Mouse (Mus musculus) kidney, embryonic 14.5 days (tissue): Measurements from ENCODE around the gene Fmnl2. TPM values are rescaled to one million over a fixed set of nuclear protein-coding genes. Genes with fewer than 3 reads are reported as not detected.
A peak's percentile ranks its signal among the peaks of the same experiment; 100 is the strongest.

Source experiments
- ATAC-seq: fragments of 200-750 bp; cut with Nextera tagmentation; 2 replicates; pipeline ENCODE4 v1.8.0; 2017; ENCODE audit warnings: moderate number of reproducible peaks, mild to moderate bottlenecking, moderate TSS enrichment, moderate library complexity; ENCODE audit not compliant: low FRiP score, low TSS enrichment
- H3K27ac ChIP-seq: fragments of 300-500 bp; sonication (generic); 2 replicates; pipeline ENCODE4 v1.5.1; 2014; ENCODE audit warnings: low read depth, mild to moderate bottlenecking, low read length, moderate library complexity, mixed read lengths
- H3K27me3 ChIP-seq: fragments of 300-500 bp; sonication (generic); 2 replicates; pipeline ENCODE4 v1.6.1; 2014; ENCODE audit warnings: mild to moderate bottlenecking, low read length; ENCODE audit not compliant: control insufficient read depth, insufficient read depth
- H3K36me3 ChIP-seq: fragments of 300-500 bp; sonication (generic); 2 replicates; pipeline ENCODE4 v1.6.1; 2014; ENCODE audit warnings: low read length, mixed read lengths; ENCODE audit not compliant: control insufficient read depth, insufficient read depth
- H3K4me1 ChIP-seq: fragments of 300-500 bp; sonication (generic); 2 replicates; pipeline ENCODE4 v1.6.1; 2014; ENCODE audit warnings: low read length, mixed read lengths; ENCODE audit not compliant: control insufficient read depth, insufficient read depth
- H3K4me2 ChIP-seq: fragments of 300-500 bp; sonication (generic); replicated peaks from 2 replicates; pipeline ENCODE4 v1.6.1; 2014; ENCODE audit warnings: low read depth, mild to moderate bottlenecking, low read length
- H3K4me3 ChIP-seq: fragments of 300-500 bp; sonication (generic); 2 replicates; pipeline ENCODE4 v1.5.1; 2014; ENCODE audit warnings: mild to moderate bottlenecking, low read length
- H3K9ac ChIP-seq: fragments of 300-500 bp; sonication (generic); 2 replicates; pipeline ENCODE4 v1.6.1; 2014; ENCODE audit warnings: low read depth, mild to moderate bottlenecking, low read length, moderate library complexity
- H3K9me3 ChIP-seq: fragments of 300-500 bp; sonication (generic); 2 replicates; pipeline ENCODE4 v1.6.1; 2016; ENCODE audit warnings: low read length; ENCODE audit not compliant: control insufficient read depth
- WGBS: fragments of 180-500 bp; shearing (Covaris S2); extraction: QIAGEN DNeasy Blood & Tissue Kit; methylation state at CpG from one replicate; pipeline ENCODE4 v1.1.7; 2014; 5-methylcytosine and 5-hydroxymethylcytosine counted together
- polyA plus RNA-seq: library from polyadenylated mRNA; unstranded; fragments of >200 nt; fragmentation: Nextera tagmentation; extraction: Ambion mirVana; gene quantifications from 2 replicates; pipeline ENCODE4 v1.2.1, GENCODE M21; 2014

Gene Fmnl2
- polyA plus RNA-seq, 1 experiment from 2014 or later: 13.5 TPM

- Histone ChIP-seq H3K4me1 (no peaks in the 10 kb centered on the region), H3K4me2 (no peak overlapping the region), H3K9me3 (no peaks in the 10 kb centered on the region), H3K9ac (no peak overlapping the region), H3K36me3 (0 out of 2 replicates have a peak, but pooled peaks cover 11% of the 10 kb centered on the region), H3K27ac (no peak overlapping the region), H3K27me3 (no peaks in the 10 kb centered on the region), H3K4me3 (no peak overlapping the region)
- no peak for ATAC-seq
- WGBS: 94% methylated on average over 6 of the region's 6 CpGs
These were observed 198.9 kb downstream of the Fmnl2 start for GRCm38 (mm10) chr2:53056556-53056955.

DNA sequence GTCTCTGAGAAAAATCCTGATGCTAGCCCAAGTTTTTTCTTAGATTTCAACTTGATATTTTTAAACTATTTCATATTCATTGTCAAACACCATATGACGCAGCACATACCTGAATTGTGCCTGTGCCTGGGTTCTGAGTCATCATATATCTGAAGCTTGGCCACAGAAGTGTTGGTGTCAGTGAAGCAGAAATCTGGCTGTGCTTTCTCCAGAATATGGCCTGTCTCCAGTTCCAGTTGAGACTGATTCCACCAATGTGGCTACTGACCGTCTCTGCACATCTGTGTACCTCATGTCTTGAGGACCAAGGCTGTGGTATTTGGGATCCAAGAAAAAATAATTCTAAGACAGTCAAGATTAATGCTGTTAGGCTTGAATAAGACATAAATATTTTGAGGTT is 199.6 kb downstream of the Fmnl2 start:
- H3K36me3 ChIP-seq: 0 out of 2 replicates have a peak, but pooled peaks cover 7% of the 10 kb centered on the region
- H3K4me1 ChIP-seq: no peaks in the 10 kb centered on the region
- 80% methylated on average over 2 of the region's 2 CpGs for WGBS
- H3K4me3 ChIP-seq: no peak overlapping the region
- H3K27me3 ChIP-seq: no peaks in the 10 kb centered on the region
- H3K9ac ChIP-seq: no peak overlapping the region
- no peak overlapping the region for H3K4me2 ChIP-seq
- ATAC-seq: no peak
- H3K27ac ChIP-seq: no peak overlapping the region
- no peaks in the 10 kb centered on the region for H3K9me3 ChIP-seq

GRCm38 (mm10) chr2:53061363-53062000 is 203.8 kb downstream of the Fmnl2 start:
- ATAC-seq: no peak
- Histone ChIP-seq H3K9me3 (no peaks in the 10 kb centered on the region), H3K9ac (no peak overlapping the region)

GRCm38 (mm10) chr2:53066973-53067372 is 209.3 kb downstream of the Fmnl2 start:
- Histone ChIP-seq H3K27ac (no peak overlapping the region), H3K9ac (no peak overlapping the region), H3K9me3 (no peaks in the 10 kb centered on the region), H3K4me1 (peaks cover 16% of the 10 kb centered on the region), H3K4me2 (no peak overlapping the region), H3K27me3 (no peaks in the 10 kb centered on the region), H3K36me3 (no peaks in the 10 kb centered on the region), H3K4me3 (no peak overlapping the region)
- WGBS: 92% methylated on average over 2 of the region's 2 CpGs
- no peak for ATAC-seq

More at GRCm38 (mm10) chr2:53061363-53062000, 203.8 kb downstream of the Fmnl2 start:
- no peak overlapping the region for H3K27ac ChIP-seq
- 66% methylated on average over 9 of the region's 9 CpGs for WGBS
- H3K4me2 ChIP-seq: no peak overlapping the region
- H3K4me1 ChIP-seq: no peaks in the 10 kb centered on the region
- H3K36me3 ChIP-seq: 0 out of 2 replicates have a peak, but pooled peaks cover 1% of the 10 kb centered on the region
- no peak overlapping the region for H3K4me3 ChIP-seq
- H3K27me3 ChIP-seq: no peaks in the 10 kb centered on the region

DNA sequence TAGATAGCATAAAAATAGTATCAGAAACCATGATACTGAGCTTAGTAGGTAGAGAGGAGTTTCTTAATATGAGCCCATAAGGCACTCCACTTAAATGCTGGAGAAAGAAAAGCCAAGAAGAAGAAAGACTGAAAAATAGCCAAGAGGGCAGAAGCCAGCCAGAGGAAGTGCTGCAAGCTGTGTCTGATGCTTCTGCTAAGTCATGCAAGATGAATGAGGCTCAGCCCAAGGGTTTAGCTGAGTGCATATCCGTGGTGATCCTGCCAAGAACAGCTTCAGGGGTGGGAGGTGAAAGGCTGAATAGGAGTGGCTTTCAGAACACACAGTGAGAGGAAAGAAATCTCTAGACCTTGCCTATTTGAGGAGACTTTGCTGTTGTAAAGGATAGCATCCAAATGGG is 212.9 kb downstream of the Fmnl2 start:
- H3K9ac ChIP-seq: no peak overlapping the region
- no peaks in the 10 kb centered on the region for H3K27me3 ChIP-seq
- ATAC-seq: peak; percentile 84
- H3K36me3 ChIP-seq: no peaks in the 10 kb centered on the region
- 0% methylated on average over 1 of the region's 1 CpGs for WGBS
- no peak overlapping the region for H3K27ac ChIP-seq
- no peak overlapping the region for H3K4me3 ChIP-seq
- H3K4me2 ChIP-seq: no peak overlapping the region
- H3K4me1 ChIP-seq: peaks cover 16% of the 10 kb centered on the region
- no peaks in the 10 kb centered on the region for H3K9me3 ChIP-seq

GRCm38 (mm10) chr2:53079693-53080286 is 222.1 kb downstream of the Fmnl2 start:
- Histone ChIP-seq H3K4me1 (no peaks in the 10 kb centered on the region), H3K27me3 (no peaks in the 10 kb centered on the region), H3K9ac (no peak overlapping the region), H3K9me3 (no peaks in the 10 kb centered on the region), H3K4me2 (no peak overlapping the region), H3K36me3 (no peaks in the 10 kb centered on the region), H3K27ac (no peak overlapping the region), H3K4me3 (no peak overlapping the region)
- peak; percentile 43; the same call in 1 of the 2 replicates for ATAC-seq
- WGBS: 52% methylated on average over 2 of the region's 2 CpGs

DNA sequence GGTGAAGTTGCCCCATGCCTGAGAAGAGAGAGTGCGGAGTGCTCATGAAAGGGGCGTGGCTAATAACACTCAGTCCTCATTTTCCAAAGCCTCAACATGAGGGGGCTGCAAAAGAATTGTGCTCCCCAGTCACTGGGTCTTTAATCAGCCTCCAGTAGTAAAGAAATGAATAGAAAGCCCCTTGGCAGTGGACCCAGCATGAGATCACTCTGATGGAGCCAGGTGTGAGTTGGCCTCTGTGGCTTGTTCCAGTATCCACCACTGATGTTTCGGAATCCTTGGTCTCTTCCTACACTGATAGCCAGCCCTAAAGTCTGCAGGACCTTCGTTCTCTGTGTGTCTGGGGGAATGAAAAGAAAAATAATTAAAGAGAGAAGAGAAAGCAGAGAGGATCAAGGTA is 224.4 kb downstream of the Fmnl2 start:
- Histone ChIP-seq H3K36me3 (no peaks in the 10 kb centered on the region), H3K9ac (no peak overlapping the region), H3K27ac (no peak overlapping the region), H3K4me1 (no peaks in the 10 kb centered on the region), H3K4me3 (no peak overlapping the region), H3K4me2 (no peak overlapping the region), H3K9me3 (no peaks in the 10 kb centered on the region), H3K27me3 (no peaks in the 10 kb centered on the region)
- whole genome bisulfite sequencing: 94% methylated on average over 4 of the region's 4 CpGs
- ATAC-seq: no peak

GRCm38 (mm10) chr2:53082501-53082900 is 224.8 kb downstream of the Fmnl2 start:
- WGBS: 92% methylated on average over 5 of the region's 5 CpGs

DNA sequence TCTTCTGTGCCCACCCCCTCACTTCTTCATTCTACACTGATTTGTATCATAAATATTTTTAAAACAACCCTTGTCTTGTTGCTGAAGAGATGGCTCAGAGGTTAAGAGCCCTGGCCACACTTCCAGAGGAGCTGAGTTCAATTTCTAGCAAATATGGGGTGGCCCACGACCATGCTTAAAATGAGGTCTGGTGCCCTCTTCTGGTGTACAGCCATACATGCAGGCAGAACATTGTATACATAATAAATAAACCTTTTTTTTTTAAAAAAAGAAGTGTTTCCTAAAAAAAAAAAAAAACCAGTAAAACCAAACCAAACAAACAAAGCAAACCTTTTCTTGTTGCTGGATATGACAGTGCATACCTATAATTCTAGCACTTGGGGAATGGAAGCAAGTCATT is 225.6 kb downstream of the Fmnl2 start:
- no peaks in the 10 kb centered on the region for H3K36me3 ChIP-seq
- H3K9ac ChIP-seq: no peak overlapping the region
- H3K27me3 ChIP-seq: no peaks in the 10 kb centered on the region
- WGBS: 38% methylated on average over 1 of the region's 1 CpGs
- H3K4me2 ChIP-seq: no peak overlapping the region
- no peaks in the 10 kb centered on the region for H3K9me3 ChIP-seq
- H3K4me1 ChIP-seq: no peaks in the 10 kb centered on the region
- H3K27ac ChIP-seq: no peak overlapping the region
- no peak overlapping the region for H3K4me3 ChIP-seq
- no peak for ATAC-seq

More at GRCm38 (mm10) chr2:53082501-53082900, 224.8 kb downstream of the Fmnl2 start:
- Histone ChIP-seq H3K36me3 (no peaks in the 10 kb centered on the region), H3K27ac (no peak overlapping the region), H3K4me2 (no peak overlapping the region), H3K4me1 (no peaks in the 10 kb centered on the region), H3K4me3 (no peak overlapping the region), H3K27me3 (no peaks in the 10 kb centered on the region), H3K9me3 (no peaks in the 10 kb centered on the region), H3K9ac (no peak overlapping the region)
- ATAC-seq: no peak
